Mouse (Mus musculus): ENCODE results near the gene Rabgap1l.

- no peak for TF ChIP-seq CTCF (IDR thresholded peaks at IDR 0.05; ENCODE audit: low read depth, low read length)
- no peak for TF ChIP-seq POLR2A (IDR thresholded peaks at IDR 0.05; ENCODE audit: extremely low read depth, insufficient read depth, low read length)
These were observed 30.6 kb upstream of the Rabgap1l start for GRCm38 (mm10) chr1:160823638-160824037.
